Mouse (Mus musculus) hindbrain, embryonic 11.5 days (tissue): ENCODE measurements around the gene Ccdc105. TPM values are rescaled to one million over a fixed set of nuclear protein-coding genes. Genes with fewer than 3 reads are reported as not detected.

ENCODE experiments used
- ATAC-seq: fragments of 200-750 bp; cut with Nextera tagmentation; 2 replicates; pipeline ENCODE4 v1.8.0; 2017; ENCODE audit warnings: mild to moderate bottlenecking, moderate TSS enrichment, moderate library complexity; ENCODE audit not compliant: low FRiP score
- DNase-seq: peaks from one replicate; pipeline ENCODE4 v3.0.0-alpha.2; 2015; ENCODE audit warnings: low spot score
- H3K27ac ChIP-seq: fragments of 300-500 bp; sonication (generic); 2 replicates; pipeline ENCODE4 v1.5.1; 2014; ENCODE audit warnings: mild to moderate bottlenecking, low read depth, low read length
- H3K27me3 ChIP-seq: fragments of 300-500 bp; sonication (generic); 2 replicates; pipeline ENCODE4 v1.6.1; 2014; ENCODE audit warnings: mild to moderate bottlenecking, low read length, moderate library complexity, mixed read lengths; ENCODE audit not compliant: control insufficient read depth, insufficient read depth
- H3K36me3 ChIP-seq: fragments of 300-500 bp; sonication (generic); 2 replicates; pipeline ENCODE4 v1.6.1; 2014; ENCODE audit warnings: mild to moderate bottlenecking, low read length, moderate library complexity, mixed read lengths; ENCODE audit not compliant: control insufficient read depth, insufficient read depth
- H3K4me1 ChIP-seq: fragments of 300-500 bp; sonication (generic); replicated peaks from 2 replicates; pipeline ENCODE4 v1.6.1; 2014; ENCODE audit warnings: low read length, mixed read lengths; ENCODE audit not compliant: control insufficient read depth, insufficient read depth
- H3K4me2 ChIP-seq: fragments of 300-500 bp; sonication (generic); replicated peaks from 2 replicates; pipeline ENCODE4 v1.6.1; 2014; ENCODE audit warnings: mild to moderate bottlenecking, low read depth, low read length
- H3K4me3 ChIP-seq: fragments of 300-500 bp; sonication (generic); 2 replicates; pipeline ENCODE4 v1.5.1; 2014; ENCODE audit warnings: low read depth, low read length
- H3K9ac ChIP-seq: fragments of 300-500 bp; sonication (generic); 2 replicates; pipeline ENCODE4 v1.6.1; 2014; ENCODE audit warnings: low read depth, low read length
- H3K9me3 ChIP-seq: fragments of 300-500 bp; sonication (generic); 2 replicates; pipeline ENCODE4 v1.6.1; 2016; ENCODE audit warnings: low read length; ENCODE audit not compliant: control insufficient read depth
- WGBS: fragments of 180-500 bp; shearing (Covaris S2); extraction: QIAGEN DNeasy Blood & Tissue Kit; methylation state at CpG from one replicate; pipeline ENCODE4 v1.1.7; 2014; 5-methylcytosine and 5-hydroxymethylcytosine counted together
- polyA plus RNA-seq: library from polyadenylated mRNA; unstranded; fragments of >200 nt; fragmentation: Nextera tagmentation; extraction: Ambion mirVana; gene quantifications from 2 replicates; pipeline ENCODE4 v1.2.1, GENCODE M21; 2014

The Ccdc105 gene
- polyA plus RNA-seq: not detected in 2 replicates

- Histone ChIP-seq H3K27ac (peak within 1 kb of the TSS; percentile 78), H3K4me2 (peak within 1 kb of the TSS; percentile 76), H3K4me1 (no peaks in the 10 kb centered on the region), H3K36me3 (no peaks in the 10 kb centered on the region), H3K9ac (peak within 1 kb of the TSS; percentile 76), H3K4me3 (peak within 1 kb of the TSS; percentile 51), H3K9me3 (no peaks in the 10 kb centered on the region), H3K27me3 (peaks cover 4% of the 10 kb centered on the region; the same call in 1 of the 2 replicates)
- peak; percentile 92 for DNase-seq
- peak; percentile 93 for ATAC-seq
- WGBS: under 1% methylated on average over 57 of the region's 61 CpGs
Observed at GRCm38 (mm10) chr10:78752452-78753191, at the start of gene Ccdc105. TSS of gene Ccdc105 (minus strand) at chr10:78753065.

DNA sequence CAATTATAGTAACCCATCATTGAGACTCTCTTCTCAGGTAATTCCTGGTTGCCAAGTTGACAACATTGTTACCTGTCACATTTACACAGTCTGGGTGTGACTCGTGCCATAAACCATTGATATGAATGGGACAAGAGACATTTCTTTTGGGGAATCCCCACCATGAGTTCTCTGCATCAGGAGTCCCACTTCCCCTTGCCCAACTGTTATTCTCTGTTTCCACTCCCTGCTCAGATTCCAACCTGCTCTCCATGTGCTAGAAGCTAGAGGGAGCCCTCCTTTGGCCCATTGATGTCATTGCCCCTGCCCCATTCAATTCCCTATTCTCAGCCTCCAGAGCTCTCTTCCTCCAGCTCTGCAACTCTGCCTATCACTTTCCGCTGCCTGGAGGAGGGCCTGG is 48.6 kb upstream of the Ccdc105 start:
- Histone ChIP-seq H3K4me2 (no peak overlapping the region), H3K4me1 (no peaks in the 10 kb centered on the region), H3K9me3 (no peaks in the 10 kb centered on the region), H3K4me3 (no peak overlapping the region), H3K9ac (no peak overlapping the region), H3K27ac (no peak overlapping the region), H3K36me3 (no peaks in the 10 kb centered on the region), H3K27me3 (no peaks in the 10 kb centered on the region)
- no peak for DNase-seq
- WGBS: 92% methylated on average over 2 of the region's 2 CpGs
- ATAC-seq: no peak

DNA sequence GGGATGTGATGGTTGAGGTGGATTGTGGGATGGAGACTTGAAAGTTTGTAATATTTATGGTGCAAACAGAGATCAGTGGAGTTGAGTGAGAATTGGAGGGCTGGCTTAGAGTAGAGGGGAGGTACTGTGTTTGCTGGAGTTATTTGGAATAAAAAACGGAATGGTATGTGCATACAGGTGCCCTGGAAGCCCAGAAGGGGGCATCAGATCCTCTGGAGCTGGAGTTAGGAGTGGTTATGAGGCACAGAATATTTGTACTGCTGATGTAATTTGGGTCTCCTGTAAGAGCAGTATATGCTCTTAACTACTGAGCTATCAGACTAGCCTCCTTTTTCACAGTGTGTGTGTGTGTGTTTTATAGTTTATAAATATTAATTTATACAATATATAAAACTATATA is 37.7 kb upstream of the Ccdc105 start:
- no peaks in the 10 kb centered on the region for H3K9me3 ChIP-seq
- 27% methylated on average over 1 of the region's 1 CpGs for WGBS
- no peak overlapping the region for H3K4me3 ChIP-seq
- ATAC-seq: no peak
- no peaks in the 10 kb centered on the region for H3K4me1 ChIP-seq
- H3K36me3 ChIP-seq: no peaks in the 10 kb centered on the region
- no peak overlapping the region for H3K4me2 ChIP-seq
- no peak overlapping the region for H3K27ac ChIP-seq
- H3K27me3 ChIP-seq: no peaks in the 10 kb centered on the region
- H3K9ac ChIP-seq: no peak overlapping the region
- no peak for DNase-seq

DNA sequence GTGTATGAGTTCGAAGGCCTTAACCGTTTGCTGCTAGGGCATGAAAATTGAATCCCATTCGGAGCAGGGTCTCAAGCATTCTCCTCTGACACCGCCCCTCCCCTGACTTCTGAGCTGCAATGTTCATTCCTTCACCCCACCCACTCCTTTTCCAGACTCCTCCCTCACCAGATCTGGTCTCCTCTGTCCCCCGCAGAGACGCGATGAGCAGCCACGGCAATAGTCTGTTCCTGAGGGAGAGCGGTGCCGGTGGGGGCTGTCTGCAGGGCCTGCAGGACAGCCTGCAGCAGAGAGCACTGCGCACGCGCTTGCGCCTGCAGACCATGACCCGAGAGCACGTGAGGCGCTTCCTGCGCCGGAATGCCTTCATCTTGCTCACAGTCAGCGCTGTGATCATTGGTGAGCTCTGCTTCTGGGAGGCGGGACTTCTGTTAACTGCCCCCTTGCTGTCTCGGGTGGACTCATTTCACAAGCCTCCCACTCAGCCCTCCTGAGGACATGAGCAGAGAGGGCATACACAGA is 34.8 kb upstream of the Ccdc105 start:
- Histone ChIP-seq H3K27ac (0 out of 2 replicates have a peak overlapping the region, but pooled peaks have one; percentile 36), H3K4me3 (peak overlapping the region; percentile 34), H3K9me3 (no peaks in the 10 kb centered on the region), H3K4me1 (no peaks in the 10 kb centered on the region), H3K36me3 (no peaks in the 10 kb centered on the region), H3K9ac (peak overlapping the region; percentile 68), H3K4me2 (peak overlapping the region; percentile 51), H3K27me3 (no peaks in the 10 kb centered on the region)
- 10% methylated on average over 22 of the region's 22 CpGs for WGBS
- peak; percentile 97 for ATAC-seq
- DNase-seq: peak; percentile 79

DNA sequence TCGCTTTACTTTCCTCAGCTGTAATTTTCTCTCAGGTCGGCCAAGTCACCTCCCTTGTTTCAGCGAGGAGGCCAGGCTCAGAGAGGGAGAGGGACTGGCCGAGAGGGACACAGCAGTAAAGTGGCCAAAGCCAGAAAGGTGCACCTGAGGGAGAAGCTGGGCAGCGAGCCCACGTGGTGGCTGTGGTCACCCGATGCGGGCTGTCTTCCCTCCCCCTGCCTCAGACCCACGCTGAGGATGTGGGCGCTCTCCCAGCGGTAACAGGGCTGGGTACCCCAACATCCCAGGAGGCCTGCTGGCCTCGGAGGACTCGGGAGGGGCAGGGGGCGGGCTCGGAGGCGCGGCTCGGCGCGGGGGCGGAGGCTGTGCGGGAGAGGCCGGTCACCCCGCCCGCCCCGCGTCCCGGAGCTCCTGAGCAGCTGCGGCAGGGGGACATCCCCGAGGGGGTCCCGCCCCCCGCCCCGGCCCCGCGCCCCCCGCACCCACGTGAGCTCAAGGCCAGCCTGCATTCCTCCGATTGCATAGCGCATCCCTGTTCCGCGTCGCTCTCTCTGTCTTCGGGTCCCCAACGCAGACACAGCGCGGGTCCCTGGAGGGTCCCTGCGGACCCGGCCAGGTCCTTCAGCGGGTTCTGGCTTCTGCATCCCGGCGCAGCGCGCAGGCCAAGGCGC is 27.3 kb upstream of the Ccdc105 start, which contains the start of gene Slc1a6:
TSS of gene Slc1a6 (plus strand) at position 516 of the 671 bp plus-strand sequence.
- Histone ChIP-seq H3K4me1 (no peaks in the 10 kb centered on the region), H3K36me3 (no peaks in the 10 kb centered on the region), H3K27me3 (no peaks in the 10 kb centered on the region; the same call in 1 of the 2 replicates), H3K27ac (no peak within 1 kb of the TSS), H3K9me3 (no peaks in the 10 kb centered on the region), H3K4me2 (peak within 1 kb of the TSS; percentile 99), H3K9ac (peak within 1 kb of the TSS; percentile 69), H3K4me3 (peak within 1 kb of the TSS; percentile 61)
- DNase-seq: peak; percentile 38
- WGBS: 2% methylated on average over 27 of the region's 54 CpGs
- ATAC-seq: peak; percentile 77

DNA sequence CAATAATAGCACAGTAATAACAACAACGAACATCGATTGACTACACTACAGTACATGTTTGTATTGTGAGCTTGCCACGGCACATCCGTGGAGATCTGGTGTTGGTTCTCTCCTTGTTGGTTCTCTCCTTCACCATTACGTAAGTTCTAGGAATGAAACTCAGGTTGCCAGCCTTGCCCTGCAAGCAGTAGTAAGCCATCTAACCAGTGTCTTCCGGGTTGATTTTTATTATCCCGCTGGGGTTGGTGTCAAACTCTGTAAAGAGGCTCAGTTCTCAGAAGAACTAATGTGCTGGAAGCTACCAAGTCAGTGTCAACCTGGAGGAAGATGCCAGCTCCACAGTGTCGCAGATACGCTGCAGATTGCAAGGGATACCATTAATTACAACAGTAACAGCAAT is 26.7 kb upstream of the Ccdc105 start:
- Histone ChIP-seq H3K9ac (no peak overlapping the region), H3K9me3 (no peaks in the 10 kb centered on the region), H3K4me2 (peak overlapping the region; percentile 99), H3K27ac (no peak overlapping the region), H3K4me3 (no peak overlapping the region; the same call in 1 of the 2 replicates), H3K4me1 (no peaks in the 10 kb centered on the region), H3K36me3 (no peaks in the 10 kb centered on the region), H3K27me3 (no peaks in the 10 kb centered on the region; the same call in 1 of the 2 replicates)
- no peak for ATAC-seq
- WGBS: 69% methylated on average over 9 of the region's 9 CpGs
- DNase-seq: no peak

DNA sequence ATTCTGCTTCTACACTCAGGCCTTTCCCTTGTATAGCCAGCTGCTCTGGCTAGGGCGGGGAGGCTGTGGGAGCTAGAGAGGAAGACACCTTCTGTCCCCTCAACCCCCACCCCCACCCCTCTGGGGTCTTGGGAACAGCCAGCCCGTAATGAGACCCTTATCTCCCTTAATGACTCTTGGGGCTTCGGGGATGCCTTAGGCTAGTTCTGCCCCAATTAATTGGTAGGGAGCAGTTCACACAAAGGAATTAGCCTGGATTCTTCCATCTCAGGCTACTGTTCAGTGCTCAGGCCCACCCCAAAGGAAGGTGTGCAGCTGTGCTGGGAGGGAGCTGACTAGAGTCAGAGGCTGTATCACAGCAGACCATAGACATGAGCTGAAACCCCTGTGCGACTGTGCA is 23.0 kb upstream of the Ccdc105 start:
- Histone ChIP-seq H3K4me3 (no peak overlapping the region), H3K4me2 (no peak overlapping the region), H3K9ac (no peak overlapping the region), H3K27ac (no peak overlapping the region), H3K9me3 (no peaks in the 10 kb centered on the region), H3K36me3 (no peaks in the 10 kb centered on the region), H3K4me1 (no peaks in the 10 kb centered on the region), H3K27me3 (no peaks in the 10 kb centered on the region)
- 59% methylated on average over 4 of the region's 4 CpGs for WGBS
- ATAC-seq (peak; percentile 74), DNase-seq (peak; percentile 39)

DNA sequence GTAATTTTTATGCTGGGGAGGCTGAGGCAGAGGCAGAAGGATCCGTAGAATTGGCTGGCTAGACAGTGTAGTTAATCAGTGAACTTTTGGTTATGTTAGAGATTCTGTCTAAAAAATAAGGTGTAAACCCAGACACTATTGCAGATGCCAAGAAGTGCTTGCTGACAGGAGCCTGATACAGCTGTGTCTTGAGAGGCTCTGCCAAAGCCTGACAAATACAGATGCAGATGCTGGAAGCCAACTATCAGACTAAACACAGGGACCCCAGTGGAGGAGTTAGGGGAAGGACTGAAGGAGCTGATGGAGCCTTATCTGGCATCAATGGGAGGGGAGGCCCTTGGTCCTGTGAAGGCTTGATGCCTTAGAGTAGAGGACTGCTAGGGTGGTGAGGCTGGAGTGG is 12.7 kb upstream of the Ccdc105 start:
- ATAC-seq (no peak), DNase-seq (no peak)
- H3K9me3 ChIP-seq: no peaks in the 10 kb centered on the region
- no peaks in the 10 kb centered on the region for H3K4me1 ChIP-seq
- no peaks in the 10 kb centered on the region for H3K36me3 ChIP-seq
- H3K27ac ChIP-seq: no peak overlapping the region
- no peak overlapping the region for H3K4me2 ChIP-seq
- no peak overlapping the region for H3K4me3 ChIP-seq
- no peak overlapping the region for H3K9ac ChIP-seq
- H3K27me3 ChIP-seq: no peaks in the 10 kb centered on the region
- WGBS: 86% methylated on average over 1 of the region's 1 CpGs
